Mouse (Mus musculus): ENCODE data around the gene March4.

The March4 gene

GRCm38 (mm10) chr1:72536611-72537351 is at the start of gene March4:
Gene March4, minus strand, starts transcription at chr1:72536930.
- peak; percentile 93 to 94 for DNase-seq

- DNase-seq = no peak
These were observed 49.5 kb upstream of the March4 start for GRCm38 (mm10) chr1:72585971-72586875.

GRCm38 (mm10) chr1:72583906-72584305 is 47.2 kb upstream of the March4 start:
- no peak for DNase-seq

- peak; percentile 92 to 95 for DNase-seq
These were observed 46.4 kb upstream of the March4 start, which contains the start of gene Smarcal1 for GRCm38 (mm10) chr1:72582947-72583731. Gene Smarcal1, plus strand, starts transcription at chr1:72583251.

- no peak for DNase-seq
These were observed 42.1 kb upstream of the March4 start for GRCm38 (mm10) chr1:72578806-72579205.

- no peak for DNase-seq
These were observed 41.6 kb upstream of the March4 start for GRCm38 (mm10) chr1:72578351-72578750.

- DNase-seq = no peak
These were observed 40.8 kb upstream of the March4 start for GRCm38 (mm10) chr1:72577481-72577922.

- no peak for DNase-seq
These were observed 38.4 kb upstream of the March4 start for GRCm38 (mm10) chr1:72575121-72575520.

GRCm38 (mm10) chr1:72574608-72575007 is 37.9 kb upstream of the March4 start:
- no peak for DNase-seq

GRCm38 (mm10) chr1:72574047-72574446 is 37.3 kb upstream of the March4 start:
- no peak for DNase-seq

- DNase-seq = no peak
These were observed 32.0 kb upstream of the March4 start for GRCm38 (mm10) chr1:72568725-72569124.

- DNase-seq = no peak
These were observed 30.3 kb upstream of the March4 start for GRCm38 (mm10) chr1:72567056-72567455.

- DNase-seq = no peak
These were observed 27.7 kb upstream of the March4 start for GRCm38 (mm10) chr1:72564334-72564962.

- no peak for DNase-seq
These were observed 21.9 kb upstream of the March4 start for GRCm38 (mm10) chr1:72558625-72559024.

GRCm38 (mm10) chr1:72556471-72556870 is 19.7 kb upstream of the March4 start:
- no peak for DNase-seq

- DNase-seq = no peak
These were observed 13.6 kb upstream of the March4 start for GRCm38 (mm10) chr1:72550317-72550716.

- DNase-seq = no peak
These were observed 1.5 kb upstream of the March4 start for GRCm38 (mm10) chr1:72538266-72538665.

GRCm38 (mm10) chr1:72535725-72536571 is 782 bp downstream of the March4 start:
- peak; percentile 31 to 54 for DNase-seq

GRCm38 (mm10) chr1:72533439-72533838 is 3.3 kb downstream of the March4 start:
- DNase-seq = no peak

- DNase-seq = no peak
These were observed 3.8 kb downstream of the March4 start for GRCm38 (mm10) chr1:72532926-72533325.

GRCm38 (mm10) chr1:72530516-72531196 is 6.1 kb downstream of the March4 start:
- DNase-seq = no peak

All from kidney, postnatal 4 days (tissue).